Mouse (Mus musculus): Measurements from ENCODE around the gene Tex22.
A peak's percentile ranks its signal among the peaks of the same experiment; 100 is the strongest.

The Tex22 gene

GRCm38 (mm10) chr12:113101251-113101960 is 27.1 kb downstream of the Tex22 start:
- DNase-seq (ENCODE audit: low read depth, low spot score): no peak

GRCm38 (mm10) chr12:113102461-113102860 is 28.2 kb downstream of the Tex22 start:
- DNase-seq (ENCODE audit: low read depth, low spot score): peak; percentile 18

- DNase-seq (ENCODE audit: low read depth, low spot score): no peak
Observed at GRCm38 (mm10) chr12:113103846-113104451, 29.6 kb downstream of the Tex22 start.

- DNase-seq (ENCODE audit: low read depth, low spot score): peak; percentile 45
Observed at GRCm38 (mm10) chr12:113106386-113106785, 32.1 kb downstream of the Tex22 start.

GRCm38 (mm10) chr12:113107431-113108124 is 33.3 kb downstream of the Tex22 start:
- DNase-seq (ENCODE audit: low read depth, low spot score): no peak

- DNase-seq (ENCODE audit: low read depth, low spot score): no peak
Observed at GRCm38 (mm10) chr12:113108528-113109283, 34.4 kb downstream of the Tex22 start.

GRCm38 (mm10) chr12:113109801-113110200 is 35.5 kb downstream of the Tex22 start:
- DNase-seq (ENCODE audit: low read depth, low spot score): peak; percentile 41

- no peak for DNase-seq (ENCODE audit: low read depth, low spot score)
Observed at GRCm38 (mm10) chr12:113114141-113114540, 39.8 kb downstream of the Tex22 start.

- no peak for DNase-seq (ENCODE audit: low read depth, low spot score)
Observed at GRCm38 (mm10) chr12:113114856-113115538, 40.7 kb downstream of the Tex22 start.

- DNase-seq (ENCODE audit: low read depth, low spot score): no peak
Observed at GRCm38 (mm10) chr12:113119516-113120410, 45.5 kb downstream of the Tex22 start.

- DNase-seq (ENCODE audit: low read depth, low spot score): no peak
Observed at GRCm38 (mm10) chr12:113124726-113125125, 50.4 kb downstream of the Tex22 start.

- DNase-seq (ENCODE audit: low read depth, low spot score): no peak
Observed at GRCm38 (mm10) chr12:113130732-113131131, 56.4 kb downstream of the Tex22 start.

GRCm38 (mm10) chr12:113131601-113132000 is 57.3 kb downstream of the Tex22 start:
- no peak for DNase-seq (ENCODE audit: low read depth, low spot score)

- DNase-seq (ENCODE audit: low read depth, low spot score): no peak
Observed at GRCm38 (mm10) chr12:113132567-113132966, 58.3 kb downstream of the Tex22 start.

- DNase-seq (ENCODE audit: low read depth, low spot score): no peak
Observed at GRCm38 (mm10) chr12:113133260-113133659, 59.0 kb downstream of the Tex22 start.

- no peak for DNase-seq (ENCODE audit: low read depth, low spot score)
Observed at GRCm38 (mm10) chr12:113133861-113134403, 59.6 kb downstream of the Tex22 start.

- no peak for DNase-seq (ENCODE audit: low read depth, low spot score)
Observed at GRCm38 (mm10) chr12:113134502-113134901, 60.2 kb downstream of the Tex22 start.

- DNase-seq (ENCODE audit: low read depth, low spot score): no peak
Observed at GRCm38 (mm10) chr12:113135401-113135800, 61.1 kb downstream of the Tex22 start.

- DNase-seq (ENCODE audit: low read depth, low spot score): no peak
Observed at GRCm38 (mm10) chr12:113136492-113137020, 62.3 kb downstream of the Tex22 start.

Data from telencephalon, adult 2 months (tissue).